Mouse (Mus musculus): ENCODE data around the gene Bnc2. TPM values are rescaled to one million over a fixed set of nuclear protein-coding genes. Genes with fewer than 3 reads are reported as not detected.

Gene Bnc2
- polyA plus RNA-seq, 1 experiment from 2014 or later, result 0.74 TPM

GRCm38 (mm10) chr4:84500259-84500658 is 174.8 kb downstream of the Bnc2 start:
- Histone ChIP-seq H3K4me2 (no peak overlapping the region), H3K27me3 (no peaks in the 10 kb centered on the region), H3K27ac (no peak overlapping the region), H3K4me1 (replicated peaks) (no peaks in the 10 kb centered on the region), H3K9me3 (replicated peaks) (no peaks in the 10 kb centered on the region), H3K4me3 (replicated peaks) (no peak overlapping the region), H3K36me3 (no peaks in the 10 kb centered on the region), H3K9ac (no peak overlapping the region)
- 76% methylated on average over 9 of the region's 9 CpGs for WGBS (ENCODE audit: insufficient replicate concordance)
- ATAC-seq (ENCODE audit: low read depth), result no peak
- no peak for DNase-seq

- Histone ChIP-seq H3K9ac (no peak overlapping the region), H3K27me3 (no peaks in the 10 kb centered on the region), H3K36me3 (no peaks in the 10 kb centered on the region), H3K9me3 (replicated peaks) (no peaks in the 10 kb centered on the region), H3K4me2 (no peak overlapping the region), H3K27ac (no peak overlapping the region), H3K4me3 (replicated peaks) (no peak overlapping the region), H3K4me1 (replicated peaks) (no peaks in the 10 kb centered on the region)
- ATAC-seq (ENCODE audit: low read depth), result no peak
- no peak for DNase-seq
- 69% methylated on average over 6 of the region's 6 CpGs for WGBS (ENCODE audit: insufficient replicate concordance)
Measured at GRCm38 (mm10) chr4:84498469-84498868, 176.6 kb downstream of the Bnc2 start.

GRCm38 (mm10) chr4:84488323-84488722 is 186.8 kb downstream of the Bnc2 start:
- H3K9me3 ChIP-seq (replicated peaks), result no peaks in the 10 kb centered on the region
- WGBS (ENCODE audit: insufficient replicate concordance), result 56% methylated on average over 5 of the region's 5 CpGs
- H3K4me3 ChIP-seq (replicated peaks), result no peak overlapping the region
- H3K4me1 ChIP-seq (replicated peaks), result no peaks in the 10 kb centered on the region
- no peaks in the 10 kb centered on the region for H3K27me3 ChIP-seq
- no peak overlapping the region for H3K4me2 ChIP-seq
- DNase-seq (no peak), ATAC-seq (ENCODE audit: low read depth) (no peak)
- no peak overlapping the region for H3K27ac ChIP-seq
- H3K36me3 ChIP-seq, result no peaks in the 10 kb centered on the region
- no peak overlapping the region for H3K9ac ChIP-seq

- Histone ChIP-seq H3K9me3 (replicated peaks) (no peaks in the 10 kb centered on the region), H3K27me3 (no peaks in the 10 kb centered on the region), H3K36me3 (no peaks in the 10 kb centered on the region), H3K4me3 (replicated peaks) (no peak overlapping the region), H3K9ac (no peak overlapping the region), H3K4me2 (no peak overlapping the region), H3K4me1 (replicated peaks) (no peaks in the 10 kb centered on the region), H3K27ac (no peak overlapping the region)
- 56% methylated on average over 6 of the region's 6 CpGs for WGBS (ENCODE audit: insufficient replicate concordance)
- DNase-seq (no peak), ATAC-seq (ENCODE audit: low read depth) (no peak)
Measured at GRCm38 (mm10) chr4:84482680-84483079, 192.4 kb downstream of the Bnc2 start.

GRCm38 (mm10) chr4:84472643-84473042 is 202.4 kb downstream of the Bnc2 start:
- ATAC-seq (ENCODE audit: low read depth) (no peak), DNase-seq (no peak)
- H3K4me2 ChIP-seq, result no peak overlapping the region
- no peak overlapping the region for H3K27ac ChIP-seq
- no peaks in the 10 kb centered on the region for H3K4me1 ChIP-seq (replicated peaks)
- no peaks in the 10 kb centered on the region for H3K36me3 ChIP-seq
- no peak overlapping the region for H3K4me3 ChIP-seq (replicated peaks)
- H3K27me3 ChIP-seq, result no peaks in the 10 kb centered on the region
- WGBS (ENCODE audit: insufficient replicate concordance), result 55% methylated on average over 2 of the region's 2 CpGs
- no peaks in the 10 kb centered on the region for H3K9me3 ChIP-seq (replicated peaks)
- H3K9ac ChIP-seq, result no peak overlapping the region

- WGBS (ENCODE audit: insufficient replicate concordance), result 64% methylated on average over 6 of the region's 6 CpGs
- H3K27ac ChIP-seq, result no peak overlapping the region
- H3K27me3 ChIP-seq, result no peaks in the 10 kb centered on the region
- H3K9ac ChIP-seq, result no peak overlapping the region
- H3K9me3 ChIP-seq (replicated peaks), result no peaks in the 10 kb centered on the region
- no peak overlapping the region for H3K4me2 ChIP-seq
- no peaks in the 10 kb centered on the region for H3K4me1 ChIP-seq (replicated peaks)
- H3K4me3 ChIP-seq (replicated peaks), result no peak overlapping the region
- ATAC-seq (ENCODE audit: low read depth), result no peak
- DNase-seq, result no peak
- H3K36me3 ChIP-seq, result no peaks in the 10 kb centered on the region
Measured at GRCm38 (mm10) chr4:84470106-84470885, 204.8 kb downstream of the Bnc2 start.

- Histone ChIP-seq H3K27me3 (no peaks in the 10 kb centered on the region), H3K9me3 (replicated peaks) (no peaks in the 10 kb centered on the region), H3K27ac (no peak overlapping the region), H3K4me1 (replicated peaks) (no peaks in the 10 kb centered on the region), H3K9ac (no peak overlapping the region), H3K4me2 (no peak overlapping the region), H3K4me3 (replicated peaks) (no peak overlapping the region), H3K36me3 (no peaks in the 10 kb centered on the region)
- no peak for DNase-seq
- WGBS (ENCODE audit: insufficient replicate concordance), result 76% methylated on average over 4 of the region's 4 CpGs
- ATAC-seq (ENCODE audit: low read depth), result no peak
Measured at GRCm38 (mm10) chr4:84469400-84469799, 205.7 kb downstream of the Bnc2 start.

- no peak overlapping the region for H3K4me2 ChIP-seq
- H3K4me3 ChIP-seq (replicated peaks), result no peak overlapping the region
- no peaks in the 10 kb centered on the region for H3K36me3 ChIP-seq
- no peaks in the 10 kb centered on the region for H3K4me1 ChIP-seq (replicated peaks)
- ATAC-seq (ENCODE audit: low read depth) (no peak), DNase-seq (no peak)
- no peaks in the 10 kb centered on the region for H3K9me3 ChIP-seq (replicated peaks)
- no peak overlapping the region for H3K9ac ChIP-seq
- 69% methylated on average over 3 of the region's 3 CpGs for WGBS (ENCODE audit: insufficient replicate concordance)
- H3K27me3 ChIP-seq, result no peaks in the 10 kb centered on the region
- H3K27ac ChIP-seq, result no peak overlapping the region
Measured at GRCm38 (mm10) chr4:84467722-84468121, 207.4 kb downstream of the Bnc2 start.

- no peaks in the 10 kb centered on the region for H3K4me1 ChIP-seq (replicated peaks)
- H3K4me3 ChIP-seq (replicated peaks), result no peak overlapping the region
- no peak overlapping the region for H3K27ac ChIP-seq
- no peak overlapping the region for H3K4me2 ChIP-seq
- H3K9me3 ChIP-seq (replicated peaks), result no peaks in the 10 kb centered on the region
- 72% methylated on average over 3 of the region's 3 CpGs for WGBS (ENCODE audit: insufficient replicate concordance)
- H3K27me3 ChIP-seq, result no peaks in the 10 kb centered on the region
- DNase-seq (no peak), ATAC-seq (ENCODE audit: low read depth) (no peak)
- H3K9ac ChIP-seq, result no peak overlapping the region
- H3K36me3 ChIP-seq, result no peaks in the 10 kb centered on the region
Measured at GRCm38 (mm10) chr4:84458218-84458560, 216.9 kb downstream of the Bnc2 start.

- Histone ChIP-seq H3K27ac (no peak overlapping the region), H3K36me3 (no peaks in the 10 kb centered on the region), H3K9ac (no peak overlapping the region), H3K27me3 (no peaks in the 10 kb centered on the region), H3K9me3 (replicated peaks) (no peaks in the 10 kb centered on the region), H3K4me2 (no peak overlapping the region), H3K4me1 (replicated peaks) (no peaks in the 10 kb centered on the region), H3K4me3 (replicated peaks) (no peak overlapping the region)
- ATAC-seq (ENCODE audit: low read depth) (no peak), DNase-seq (no peak)
- 62% methylated on average over 10 of the region's 10 CpGs for whole genome bisulfite sequencing (ENCODE audit: insufficient replicate concordance)
Measured at GRCm38 (mm10) chr4:84457512-84458217, 217.4 kb downstream of the Bnc2 start.

GRCm38 (mm10) chr4:84456853-84457249 is 218.2 kb downstream of the Bnc2 start:
- H3K9ac ChIP-seq, result no peak overlapping the region
- H3K4me3 ChIP-seq (replicated peaks), result no peak overlapping the region
- no peak overlapping the region for H3K27ac ChIP-seq
- DNase-seq (no peak), ATAC-seq (ENCODE audit: low read depth) (no peak)
- H3K4me1 ChIP-seq (replicated peaks), result no peaks in the 10 kb centered on the region
- no peaks in the 10 kb centered on the region for H3K36me3 ChIP-seq
- H3K4me2 ChIP-seq, result no peak overlapping the region
- 76% methylated on average over 5 of the region's 5 CpGs for WGBS (ENCODE audit: insufficient replicate concordance)
- no peaks in the 10 kb centered on the region for H3K9me3 ChIP-seq (replicated peaks)
- H3K27me3 ChIP-seq, result no peaks in the 10 kb centered on the region
